Mouse (Mus musculus) megakaryocyte, embryonic 14.5 days (primary cell): ENCODE results near the gene Tmc4.

Source experiments
- FLI1 ChIP-seq: IDR thresholded peaks from 2 replicates; pipeline ENCODE4 v1.6.1; 2012; ENCODE audit warnings: low read length, inconsistent platforms, mixed read lengths
- GATA1 ChIP-seq: IDR thresholded peaks from 3 replicates; pipeline ENCODE4 v1.6.1; 2012; ENCODE audit warnings: mixed read lengths, low read length, inconsistent platforms, borderline replicate concordance

GRCm38 (mm10) chr7:3665215-3666114, 11.9 kb downstream of the Tmc4 start, which contains the start of gene Leng1:
- no peak for TF ChIP-seq GATA1
- TF ChIP-seq FLI1, result peak; percentile 51; the same call in 1 of the 2 replicates
